Mouse (Mus musculus) cerebellum, adult 11 months (tissue): ENCODE results near the gene Panx2.

Experiments used
- DNase-seq: peaks from one replicate; pipeline ENCODE4 v3.0.0; 2022

The Panx2 gene

DNA sequence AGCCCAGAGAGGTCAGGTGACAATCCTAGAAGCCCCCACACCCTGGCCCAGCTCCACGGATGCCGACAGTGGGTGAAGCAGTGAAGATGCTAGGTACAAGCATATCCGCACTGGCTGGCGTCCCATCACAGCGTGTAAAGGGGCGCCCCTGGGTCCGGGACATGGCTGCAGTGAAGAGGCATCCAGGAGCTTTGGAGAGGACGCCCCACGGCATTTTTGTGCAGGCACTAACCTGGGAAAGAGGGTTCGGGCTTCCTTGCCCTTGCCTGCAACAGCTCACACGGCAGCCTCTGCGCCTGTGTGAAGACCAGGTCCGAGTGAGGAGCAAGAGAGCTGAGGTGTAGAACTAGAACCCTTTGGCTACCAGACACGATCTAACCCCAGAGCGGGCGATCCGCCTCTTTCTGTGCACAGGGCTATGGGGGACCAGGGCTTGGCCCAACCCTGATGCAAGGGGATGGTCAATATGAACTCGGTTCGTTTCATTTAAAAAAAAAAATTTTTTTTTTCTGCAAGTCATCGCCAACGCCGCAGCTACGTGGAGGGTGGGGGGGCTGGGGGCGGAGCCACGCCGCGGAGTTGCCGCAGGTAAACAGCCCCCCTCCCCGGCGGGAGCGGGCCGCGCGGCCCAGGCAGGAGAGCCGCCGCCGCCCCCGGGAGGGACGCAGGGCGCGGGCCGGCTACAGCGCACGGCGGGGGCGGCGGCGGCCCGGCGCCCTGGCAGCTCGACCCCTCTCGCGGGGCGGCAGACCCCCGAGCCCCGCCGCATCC lies at the start of gene Panx2:
Panx2 (plus strand) TSS at position 574 of the 771 bp plus-strand sequence.
- peak; percentile 67 for DNase-seq

DNA sequence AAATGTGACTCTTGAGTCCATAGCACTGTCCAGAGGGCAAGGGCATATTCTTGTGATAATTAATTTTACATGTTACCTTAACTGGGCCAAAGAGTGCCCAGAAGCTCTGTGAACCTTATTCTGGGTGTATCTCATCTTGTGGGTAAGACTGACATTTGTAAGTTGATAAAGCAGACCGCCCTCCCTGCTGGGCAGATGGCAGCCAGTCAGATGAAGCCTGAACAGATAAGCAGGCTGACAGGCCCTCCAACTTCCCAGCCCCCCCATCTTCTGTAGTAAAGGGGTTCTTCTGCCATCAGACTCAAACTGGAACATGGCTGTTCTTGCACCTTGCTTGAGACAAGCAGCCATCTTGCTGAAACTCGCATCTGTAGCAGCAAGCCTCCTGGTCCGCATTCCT lies 42.8 kb upstream of the Panx2 start:
- DNase-seq, result no peak

DNA sequence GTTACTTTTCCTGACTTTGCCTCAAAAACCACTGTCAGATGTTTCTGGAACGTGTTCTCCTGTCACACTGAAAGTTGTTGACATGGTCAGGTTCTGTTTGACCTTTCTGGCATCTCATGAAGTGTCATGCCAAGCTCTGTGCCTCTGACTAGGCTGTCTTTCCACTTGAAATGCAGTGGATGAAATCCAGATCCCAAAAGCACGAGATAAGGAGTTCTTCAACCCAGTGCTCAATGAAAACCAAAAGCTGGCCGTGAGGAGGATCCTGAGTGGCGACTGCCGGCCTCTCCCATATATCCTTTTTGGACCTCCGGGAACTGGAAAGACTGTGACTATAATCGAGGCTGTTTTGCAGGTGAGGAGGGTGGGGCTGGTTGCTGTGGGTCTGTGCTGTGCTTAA lies 39.4 kb upstream of the Panx2 start:
- DNase-seq, result no peak

DNA sequence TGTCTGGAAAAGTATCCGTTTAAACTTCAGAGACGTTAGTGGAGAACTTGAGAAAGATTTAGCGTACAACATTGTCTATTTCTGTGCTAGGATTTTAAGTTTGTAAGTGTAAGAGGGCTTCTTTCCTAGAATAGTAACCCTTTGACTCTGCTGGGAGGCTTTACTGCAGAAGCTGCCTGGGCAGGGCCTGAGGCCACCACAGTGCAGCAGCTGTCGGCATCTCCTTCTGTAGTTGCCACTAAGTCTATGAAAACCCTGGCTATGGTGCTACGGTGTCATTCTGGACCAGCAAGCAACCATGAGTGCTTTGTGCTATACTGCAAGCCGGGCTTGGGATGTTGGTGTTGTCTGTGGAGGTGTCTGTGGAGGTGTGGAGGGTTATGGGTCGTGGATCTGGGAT lies 39.0 kb upstream of the Panx2 start:
- no peak for DNase-seq

DNA sequence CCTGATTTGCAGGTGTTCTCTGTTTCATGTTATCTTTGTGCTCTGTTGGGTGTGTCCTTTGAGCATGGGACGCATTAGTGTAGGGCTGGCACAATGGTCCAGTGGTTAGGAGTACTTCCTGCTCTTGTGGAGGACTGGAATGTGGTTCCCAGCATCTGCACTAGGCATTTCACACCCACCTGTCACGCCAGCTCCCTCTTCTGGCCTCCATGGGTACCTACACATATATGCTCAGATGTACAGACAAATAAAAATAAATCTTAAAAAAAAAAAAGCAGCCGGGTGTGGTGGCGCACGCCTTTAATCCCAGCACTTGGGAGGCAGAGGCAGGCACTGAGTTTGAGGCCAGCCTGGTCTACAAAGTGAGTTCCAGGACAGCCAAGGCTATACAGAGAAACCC lies 15.2 kb upstream of the Panx2 start:
- no peak for DNase-seq

DNA sequence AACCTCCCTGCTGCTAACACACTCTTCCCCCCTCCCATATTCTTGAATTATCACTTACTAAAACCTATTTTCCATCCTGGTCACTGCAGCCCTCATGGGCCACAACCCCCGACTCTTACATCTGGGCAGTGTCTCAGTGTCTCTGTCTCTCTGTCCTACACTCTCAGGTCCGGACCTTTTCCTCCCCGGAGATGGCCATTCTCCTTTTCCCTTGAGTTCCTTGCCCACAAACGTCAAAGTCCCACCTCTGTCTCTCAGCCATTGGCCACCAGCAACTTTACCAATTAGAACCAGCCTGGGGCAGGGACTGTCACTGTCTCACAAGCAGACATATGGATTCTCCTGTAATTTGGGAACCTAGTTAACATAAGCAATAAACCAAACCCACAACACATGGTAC lies 13.2 kb upstream of the Panx2 start:
- no peak for DNase-seq

DNA sequence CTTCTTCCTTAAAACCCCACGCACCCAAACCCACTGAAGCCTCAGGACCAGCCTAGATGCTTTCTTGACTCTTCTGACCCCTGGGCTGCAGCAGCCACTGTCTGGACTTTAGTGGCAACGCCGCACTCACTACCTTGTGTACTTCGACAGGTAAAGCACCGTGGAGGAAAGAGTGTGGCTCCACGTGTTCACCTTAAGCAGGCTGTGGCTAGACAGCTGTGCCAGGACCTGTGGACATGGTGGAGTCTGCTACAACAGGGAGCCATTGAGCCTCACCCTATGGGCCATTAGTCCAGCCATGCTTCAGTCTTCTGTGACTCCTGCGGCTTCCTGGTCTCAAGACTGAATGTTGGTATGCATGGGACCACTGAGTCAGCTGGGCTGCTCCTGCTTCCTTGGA lies 4.9 kb upstream of the Panx2 start:
- DNase-seq, result no peak

DNA sequence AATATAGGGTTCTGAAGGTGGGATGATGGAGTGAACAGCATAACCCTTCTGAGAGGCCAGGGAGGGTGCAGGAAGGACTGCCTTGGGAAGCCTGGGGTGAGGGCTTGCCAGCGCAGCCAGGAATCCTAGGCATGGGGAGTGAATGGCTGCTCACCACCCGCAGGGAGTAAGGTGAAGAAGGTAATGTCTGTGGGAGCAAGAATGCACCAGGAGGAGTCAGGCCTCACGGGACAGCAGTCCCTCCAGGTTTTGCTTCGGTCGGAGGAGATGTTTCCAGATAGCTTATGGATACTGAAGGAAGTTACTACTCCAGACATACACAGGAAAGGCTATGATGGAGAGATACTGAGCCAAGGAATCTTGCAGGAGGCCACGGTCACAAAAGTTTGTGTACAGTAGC lies 798 bp upstream of the Panx2 start:
- DNase-seq, result peak; percentile 25

DNA sequence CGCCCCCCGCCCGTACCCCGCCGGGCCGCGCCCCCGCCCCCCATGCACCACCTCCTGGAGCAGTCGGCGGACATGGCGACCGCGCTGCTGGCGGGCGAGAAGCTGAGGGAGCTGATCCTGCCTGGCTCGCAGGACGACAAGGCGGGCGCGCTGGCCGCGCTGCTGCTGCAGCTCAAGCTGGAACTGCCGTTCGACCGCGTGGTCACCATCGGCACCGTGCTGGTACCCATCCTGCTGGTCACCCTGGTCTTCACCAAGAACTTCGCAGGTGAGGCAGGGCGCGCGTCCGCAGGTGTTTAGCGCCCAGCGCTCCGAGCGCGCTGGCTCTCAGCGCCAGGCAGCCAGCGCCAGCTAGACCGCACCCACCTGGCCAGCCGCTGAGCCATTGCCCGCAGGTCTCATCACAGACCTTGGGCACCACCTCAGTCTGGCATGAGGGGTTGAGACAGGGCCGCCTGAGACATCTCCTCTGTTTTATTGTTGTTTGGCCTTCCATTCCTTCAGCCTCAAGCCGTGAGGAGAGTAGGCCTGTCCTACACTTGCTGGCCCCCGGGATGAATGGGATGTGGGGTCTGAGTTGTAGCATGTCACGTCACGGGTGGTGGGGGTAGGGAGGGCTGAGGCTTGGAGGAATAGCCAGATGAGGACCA lies 623 bp downstream of the Panx2 start:
- peak; percentile 62 for DNase-seq

DNA sequence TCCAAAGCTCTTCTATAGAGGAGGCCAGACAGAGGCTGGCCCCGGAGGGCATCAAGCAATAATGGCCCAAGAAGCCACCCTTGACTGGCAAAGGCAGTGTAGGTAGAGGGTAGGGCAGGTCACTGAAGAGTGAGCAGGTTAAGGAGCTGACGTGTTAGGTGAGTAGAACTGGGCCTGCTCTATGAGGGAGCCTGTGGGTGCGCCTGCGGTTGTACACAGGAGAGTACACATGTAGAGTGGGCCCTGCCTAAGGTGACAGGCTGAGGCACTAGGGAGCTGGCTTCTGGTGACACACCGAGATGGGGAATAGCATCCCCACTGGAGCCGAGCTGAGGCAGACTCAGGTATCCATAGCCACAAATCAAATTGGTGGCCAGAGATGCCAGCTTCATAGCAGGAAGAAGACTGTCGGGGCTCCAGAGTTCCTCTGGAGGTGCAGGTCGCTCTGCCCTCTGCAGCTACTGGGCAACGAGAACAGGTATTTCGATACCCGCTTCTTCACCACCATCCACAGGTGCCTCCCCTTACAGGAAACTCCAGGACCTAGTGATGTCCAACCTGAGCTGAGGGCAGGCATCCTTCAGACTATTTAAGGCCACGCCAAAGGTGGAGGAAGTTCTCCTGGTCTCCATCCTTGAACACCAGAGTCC lies 1.4 kb downstream of the Panx2 start:
- DNase-seq, result peak; percentile 29

DNA sequence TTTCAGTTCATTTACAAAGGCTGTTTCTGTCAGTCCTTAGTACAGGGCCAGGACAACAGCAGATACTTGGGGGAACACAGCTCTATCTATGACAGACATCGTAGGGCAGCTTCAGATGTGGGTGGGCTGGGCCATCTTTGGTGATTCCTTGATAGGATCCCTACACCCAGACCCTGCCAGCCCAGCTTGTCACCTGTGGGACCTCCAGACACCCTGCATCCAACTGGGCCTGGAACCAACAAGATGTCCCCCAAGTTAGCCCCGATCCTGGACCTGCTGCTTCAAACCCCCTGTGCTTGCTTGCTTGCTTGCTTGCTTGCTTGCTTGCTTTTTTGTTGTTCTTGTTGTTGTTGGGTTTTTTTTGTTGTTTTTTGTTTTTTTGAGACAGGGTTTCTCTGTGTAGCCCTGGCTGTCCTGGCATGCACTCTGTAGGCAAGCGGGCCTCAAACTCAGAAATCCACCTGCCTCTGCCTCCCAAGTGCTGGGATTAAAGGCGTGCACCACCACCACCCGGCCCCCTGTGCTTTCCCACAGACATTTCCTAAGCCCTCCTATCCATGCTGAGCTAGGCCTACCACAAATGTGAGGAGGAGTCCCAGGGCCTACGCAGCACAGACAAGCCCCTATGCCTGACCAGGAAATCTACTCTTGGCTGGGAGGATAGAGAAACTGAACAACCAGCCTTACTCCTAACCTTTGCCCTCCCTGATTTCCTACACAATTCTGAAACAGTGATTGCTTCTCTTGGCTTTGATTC lies 2.4 kb downstream of the Panx2 start:
- DNase-seq, result peak; percentile 16

DNA sequence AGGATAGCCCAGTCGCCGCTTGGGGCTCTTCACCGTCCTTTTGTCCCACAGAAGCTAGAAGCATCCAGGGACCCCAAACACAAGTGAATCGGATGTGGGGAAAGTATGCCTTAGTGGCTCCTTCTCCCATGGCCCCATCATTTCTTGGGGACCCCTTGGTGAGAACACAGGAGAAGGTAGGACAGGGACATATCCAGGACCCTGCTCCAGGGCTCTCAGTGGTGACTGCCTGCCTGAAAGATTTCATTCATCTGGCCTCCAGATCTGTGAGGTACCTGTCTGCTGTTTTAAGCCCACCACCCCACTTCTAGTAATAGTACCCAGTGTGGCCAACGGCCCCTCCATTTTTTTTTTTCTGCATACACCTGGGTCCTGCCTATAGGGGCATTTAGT lies 3.0 kb downstream of the Panx2 start:
- peak; percentile 24 for DNase-seq

DNA sequence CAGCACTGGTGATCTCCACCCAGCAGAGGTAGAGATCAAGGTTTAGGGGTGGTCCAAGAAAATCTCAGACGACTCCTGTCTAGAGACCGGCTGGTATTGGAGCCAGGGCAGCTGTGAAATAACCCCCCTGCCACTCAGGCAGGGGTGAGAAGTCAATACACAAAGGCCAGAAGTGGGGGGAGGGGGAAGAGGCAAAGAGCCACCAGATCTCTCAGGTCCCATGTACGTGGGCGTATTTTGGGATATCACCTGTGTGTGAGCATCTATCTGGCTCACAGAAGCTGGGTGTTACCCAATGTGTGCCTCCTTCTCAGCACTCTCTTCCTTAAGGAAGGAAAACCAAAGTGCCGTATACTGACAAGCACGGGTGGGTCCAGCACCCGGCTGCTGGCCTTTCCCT lies 3.5 kb downstream of the Panx2 start:
- DNase-seq, result peak; percentile 39

DNA sequence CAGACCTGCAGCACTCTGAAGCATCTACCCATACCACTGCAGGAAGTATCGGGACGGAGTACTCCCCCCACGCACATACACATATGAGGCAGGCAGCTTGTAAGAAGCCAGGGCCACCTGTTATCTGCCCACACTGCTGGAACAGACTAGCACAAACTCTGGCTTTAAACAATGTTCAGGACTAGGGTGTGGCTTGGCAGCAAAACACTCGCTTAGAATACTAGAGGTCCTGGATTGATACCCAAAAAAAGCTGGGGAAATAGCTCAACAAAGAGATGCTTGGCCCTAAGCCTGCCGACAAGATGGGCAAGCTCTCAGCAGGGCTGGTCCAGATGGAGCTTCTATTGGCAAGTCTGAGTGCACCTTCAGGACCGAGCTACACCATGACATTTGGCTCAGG lies 4.0 kb downstream of the Panx2 start:
- peak; percentile 77 for DNase-seq

DNA sequence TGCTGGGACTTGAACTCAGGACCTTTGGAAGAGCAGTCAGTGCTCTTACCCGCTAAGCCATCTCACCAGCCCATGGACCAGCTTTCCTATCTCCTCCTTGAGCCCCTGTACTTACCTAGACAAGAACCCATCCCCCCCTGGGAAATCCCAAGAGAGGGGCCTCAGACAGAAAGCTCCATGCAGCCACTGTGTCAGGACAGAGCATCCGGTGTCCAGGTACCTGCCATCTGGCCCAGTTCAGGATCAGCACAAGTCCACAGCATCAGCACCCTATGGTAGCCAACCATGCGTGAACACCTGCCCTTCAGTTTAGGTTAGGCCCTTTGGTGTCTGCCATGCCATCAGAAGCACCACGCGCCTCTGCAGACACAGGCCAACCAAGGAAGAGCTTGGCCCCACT lies 5.4 kb downstream of the Panx2 start:
- DNase-seq, result peak; percentile 26

DNA sequence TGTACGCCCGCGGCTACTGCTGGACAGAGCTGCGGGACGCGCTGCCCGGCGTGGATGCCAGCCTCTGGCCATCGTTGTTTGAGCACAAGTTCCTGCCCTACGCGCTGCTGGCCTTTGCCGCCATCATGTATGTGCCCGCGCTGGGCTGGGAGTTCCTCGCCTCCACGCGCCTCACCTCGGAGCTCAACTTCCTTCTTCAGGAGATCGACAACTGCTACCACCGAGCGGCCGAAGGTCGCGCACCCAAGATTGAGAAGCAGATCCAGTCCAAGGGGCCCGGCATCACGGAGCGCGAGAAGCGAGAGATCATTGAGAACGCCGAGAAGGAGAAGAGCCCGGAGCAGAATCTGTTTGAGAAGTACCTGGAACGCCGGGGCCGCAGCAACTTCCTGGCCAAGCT lies 8.1 kb downstream of the Panx2 start:
- no peak for DNase-seq

DNA sequence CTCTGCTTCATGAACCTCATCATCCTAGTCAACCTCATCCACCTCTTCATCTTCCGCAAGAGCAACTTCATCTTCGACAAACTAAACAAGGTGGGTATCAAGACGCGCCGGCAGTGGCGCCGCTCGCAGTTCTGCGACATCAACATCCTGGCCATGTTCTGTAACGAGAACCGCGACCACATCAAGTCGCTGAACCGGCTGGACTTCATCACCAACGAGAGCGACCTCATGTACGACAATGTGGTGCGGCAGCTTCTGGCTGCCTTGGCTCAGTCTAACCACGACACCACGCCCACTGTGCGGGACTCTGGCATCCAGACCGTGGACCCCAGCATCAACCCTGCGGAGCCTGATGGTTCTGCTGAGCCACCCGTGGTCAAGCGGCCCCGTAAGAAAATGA lies 8.7 kb downstream of the Panx2 start:
- peak; percentile 18 for DNase-seq

DNA sequence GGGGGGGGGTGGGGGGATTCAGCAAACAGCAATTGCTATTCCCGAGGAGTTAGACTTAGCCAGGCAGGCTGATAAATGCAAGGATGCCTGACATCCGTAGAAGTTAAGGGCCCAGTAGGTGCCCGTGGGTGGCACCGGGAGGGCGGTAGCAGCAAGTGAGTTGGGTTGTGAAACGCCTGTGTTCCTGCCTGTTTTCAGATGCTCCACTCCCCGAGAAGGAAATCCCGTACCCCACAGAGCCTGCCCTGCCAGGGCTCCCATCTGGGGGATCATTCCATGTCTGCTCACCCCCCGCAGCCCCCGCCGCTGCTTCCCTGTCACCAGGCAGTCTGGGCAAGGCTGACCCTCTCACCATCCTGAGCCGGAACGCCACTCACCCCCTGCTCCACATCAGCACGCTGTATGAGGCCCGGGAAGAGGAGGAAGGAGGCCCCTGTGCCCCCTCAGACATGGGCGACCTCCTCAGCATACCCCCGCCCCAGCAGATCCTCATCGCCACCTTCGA lies 9.9 kb downstream of the Panx2 start:
- peak; percentile 16 for DNase-seq

DNA sequence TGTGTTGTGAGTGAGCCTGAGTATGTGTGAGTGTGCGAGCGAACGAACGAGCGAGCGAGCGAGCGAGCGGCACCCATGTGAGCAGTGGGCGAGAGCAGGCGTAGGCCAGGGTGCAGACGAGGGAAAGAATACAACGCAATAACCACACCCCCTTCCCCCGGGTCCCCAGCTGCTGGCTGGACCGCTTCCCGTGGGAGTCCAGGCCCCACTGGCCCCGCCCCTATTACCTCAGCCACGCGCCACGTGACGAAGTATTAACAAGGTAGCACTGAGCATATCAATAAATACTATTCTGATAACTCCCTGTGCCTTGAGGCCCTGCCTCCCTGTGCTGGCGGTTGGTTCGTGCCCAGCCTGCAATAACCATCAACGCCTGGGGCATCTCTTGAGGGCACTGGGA lies 11.1 kb downstream of the Panx2 start:
- peak; percentile 29 for DNase-seq

DNA sequence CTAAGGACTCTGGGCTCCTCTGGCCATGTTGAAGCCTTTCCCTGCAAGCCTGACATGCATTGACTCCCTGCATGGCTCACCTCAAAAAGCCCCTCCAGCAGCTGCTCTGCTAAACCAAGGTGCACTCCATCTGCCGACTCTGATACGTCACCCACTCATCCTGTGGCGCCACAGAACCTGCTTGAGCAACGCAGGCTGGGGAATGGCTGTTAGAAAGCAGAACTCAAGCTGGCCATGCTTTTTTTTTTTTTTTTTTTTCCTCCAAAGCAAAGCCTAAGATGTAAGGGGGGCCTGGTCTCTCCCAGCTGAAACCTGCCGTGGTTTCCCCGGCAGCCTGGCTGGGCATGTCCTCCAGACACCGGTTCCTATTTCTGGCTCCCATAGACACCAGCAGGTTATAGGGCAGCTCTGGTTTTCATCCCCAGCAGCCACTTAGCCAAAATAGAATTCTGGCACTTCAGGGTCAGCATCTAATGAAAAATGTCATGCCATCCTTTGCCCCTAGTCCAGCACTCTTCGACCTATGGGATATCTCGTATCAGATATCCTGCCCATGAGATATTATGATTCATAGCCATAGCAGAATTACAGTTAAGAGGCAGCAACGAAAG lies 14.6 kb downstream of the Panx2 start:
- no peak for DNase-seq

DNA sequence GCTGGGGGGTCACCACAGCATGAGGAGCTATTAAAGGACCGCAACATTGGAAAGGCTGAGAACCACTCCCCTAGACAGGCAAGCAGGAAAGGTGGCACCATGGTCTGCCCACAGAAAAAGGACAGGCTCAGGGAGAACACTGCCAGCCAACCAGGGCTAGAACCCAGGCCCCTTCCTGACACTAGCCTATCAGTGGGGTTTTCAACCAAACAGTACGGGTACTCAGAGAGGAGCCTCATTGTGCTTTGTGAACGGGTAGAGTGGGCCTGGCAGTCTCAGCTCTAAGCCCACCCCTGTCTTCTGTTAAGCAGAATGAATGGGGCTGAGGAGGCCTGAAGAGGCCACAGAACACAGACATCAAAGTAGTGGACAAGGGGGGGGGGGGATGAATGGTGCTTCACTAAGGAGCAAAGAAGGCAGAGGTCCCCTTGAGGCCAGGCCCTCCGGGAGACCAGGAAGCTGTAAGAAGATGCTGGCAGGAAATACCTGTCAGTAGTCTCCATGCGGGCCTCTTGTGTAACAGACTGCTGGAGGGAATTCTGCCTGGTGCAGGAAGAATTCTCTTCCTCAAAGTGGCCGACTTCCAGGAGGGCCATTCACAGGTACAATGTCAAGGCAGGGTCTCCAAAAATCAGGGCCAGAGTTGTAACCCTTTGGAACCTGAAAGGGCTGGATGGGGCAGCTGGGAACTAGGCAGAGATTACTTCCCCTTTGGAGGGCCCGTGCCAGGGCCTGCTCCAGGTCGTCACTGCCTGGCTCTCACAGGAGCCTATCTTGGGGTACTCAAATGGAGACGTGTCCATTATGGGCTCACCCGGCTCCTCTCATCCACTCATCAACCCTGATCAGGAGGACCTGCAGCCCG lies 15.3 kb downstream of the Panx2 start, which contains the start of gene Trabd:
Trabd (plus strand) TSS at position 512 of the 865 bp plus-strand sequence.
- DNase-seq, result no peak
